ENCODE assay signal across 9 mouse cellular contexts in genomic region chr19:53556841-53557240, GRCm38 (mm10). TPM values are rescaled to one million over a fixed set of nuclear protein-coding genes. Genes with fewer than 3 reads are reported as not detected.
DNase-seq lines count a peak whose midpoint lies in the region; ATAC-seq and TF ChIP-seq lines count a peak whose summit lies in the region.
"Had no signal": no experiment of that assay in that cellular context is flagged by ENCODE, and none has a peak within 500 bp of the region (broad histone marks: within the 10 kb centered on the region; RNA-seq: fewer than 3 reads in every experiment).

No protein-coding gene starts in this region.

- H3K9me3 ChIP-seq in heart, embryonic 11.5 days (replicated peaks; ENCODE audit: control insufficient read depth, low read length), result no peaks in the 10 kb centered on the region
- H3K9me3 ChIP-seq in E14TG2a.4 (ENCODE audit: low read length), result peaks cover 11% of the 10 kb centered on the region
- no peaks in the 10 kb centered on the region for H3K9me3 ChIP-seq in limb, embryonic 14.5 days (ENCODE audit: control insufficient read depth, low read length)
- H3K9me3 ChIP-seq: forebrain, embryonic 15.5 days had no signal

- no peak for ATAC-seq in heart, embryonic 11.5 days (replicated peaks; ENCODE audit: insufficient number of reproducible peaks, low FRiP score, low TSS enrichment)
- no peak for ATAC-seq in limb, embryonic 14.5 days (ENCODE audit: low FRiP score, low read depth)
- ATAC-seq: forebrain, embryonic 15.5 days had no signal

- H3K36me3 ChIP-seq in heart, embryonic 11.5 days (ENCODE audit: control insufficient read depth, insufficient read depth, low read length), result no peaks in the 10 kb centered on the region
- H3K36me3 ChIP-seq in E14TG2a.4 (ENCODE audit: insufficient read depth, low read length), result no peaks in the 10 kb centered on the region
- H3K36me3 ChIP-seq in limb, embryonic 14.5 days (ENCODE audit: control insufficient read depth, insufficient read depth, low read length), result no peaks in the 10 kb centered on the region
- H3K36me3 ChIP-seq: forebrain, embryonic 15.5 days had no signal

- peaks cover 7% of the 10 kb centered on the region for H3K4me1 ChIP-seq in heart, embryonic 11.5 days (ENCODE audit: control insufficient read depth, insufficient read depth, low read length)
- H3K4me1 ChIP-seq in E14TG2a.4 (replicated peaks; ENCODE audit: low read depth, low read length), result peaks cover 68% of the 10 kb centered on the region
- peaks cover 29% of the 10 kb centered on the region for H3K4me1 ChIP-seq in embryonic fibroblast, embryonic 13.5 days (ENCODE audit: control insufficient read depth, insufficient read depth, low read length)
- peaks cover 11% of the 10 kb centered on the region for H3K4me1 ChIP-seq in limb, embryonic 14.5 days (ENCODE audit: control insufficient read depth, insufficient read depth, low read length)

- no peaks in the 10 kb centered on the region for H3K27me3 ChIP-seq in heart, embryonic 11.5 days (ENCODE audit: control insufficient read depth, insufficient read depth, low read length)
- no peaks in the 10 kb centered on the region for H3K27me3 ChIP-seq in E14TG2a.4 (ENCODE audit: insufficient read depth, low read length)
- no peaks in the 10 kb centered on the region for H3K27me3 ChIP-seq in limb, embryonic 14.5 days (ENCODE audit: control insufficient read depth, insufficient read depth, low read length)
- H3K27me3 ChIP-seq: forebrain, embryonic 15.5 days had no signal

- peak overlapping the region; percentile 61 for H3K4me2 ChIP-seq in heart, embryonic 11.5 days
- peak overlapping the region; percentile 45 for H3K4me2 ChIP-seq in limb, embryonic 14.5 days (replicated peaks; ENCODE audit: low read depth, low read length, severe bottlenecking)
- H3K4me2 ChIP-seq: forebrain, embryonic 15.5 days had no signal

- DNase-seq in heart, postnatal 14 days, result no peak
- DNase-seq in limb, embryonic 14.5 days (ENCODE audit: low spot score), result no peak
- DNase-seq in left cerebral cortex, adult 9 months (ENCODE audit: low spot score in 2 of 2), result no peak
- DNase-seq in left cerebral cortex, adult 2 months (ENCODE audit: extremely low spot score in 1 of 2, low spot score in 2 of 2), result no peak
- DNase-seq in cerebellum, adult 9-10 months, result no peak

- TF ChIP-seq CTCF in E14TG2a.4 (conservative IDR thresholded peaks at IDR 0.05; ENCODE audit: low read length), result no peak
- no peak for TF ChIP-seq CTCF in embryonic fibroblast, embryonic 13.5 days (IDR thresholded peaks at IDR 0.05; ENCODE audit: borderline replicate concordance, insufficient read depth, low read length)
- no peak; the same call in 1 of the 2 replicates for TF ChIP-seq CTCF in left cerebral cortex, adult 2 months (IDR thresholded peaks at IDR 0.05)

- TF ChIP-seq POLR2A in embryonic fibroblast, embryonic 13.5 days (IDR thresholded peaks at IDR 0.05; ENCODE audit: low read depth, low read length), result no peak
- TF ChIP-seq POLR2A in limb, embryonic 14.5 days (IDR thresholded peaks at IDR 0.05; ENCODE audit: borderline replicate concordance, extremely low read depth, insufficient read depth, insufficient read length), result no peak

- H3K27ac ChIP-seq in heart, embryonic 11.5 days (ENCODE audit: low read depth, low read length), result no peak overlapping the region
- H3K27ac ChIP-seq in embryonic fibroblast, embryonic 13.5 days (ENCODE audit: insufficient read depth, low read length), result peak overlapping the region; percentile 34
- no peak overlapping the region for H3K27ac ChIP-seq in limb, embryonic 14.5 days (replicated peaks; ENCODE audit: low read depth, low read length)
- H3K27ac ChIP-seq in left cerebral cortex, adult 2 months, result no peak overlapping the region
- H3K27ac ChIP-seq: forebrain, embryonic 15.5 days had no signal

- WGBS in heart, embryonic 11.5 days (ENCODE audit: insufficient replicate concordance), result 28% methylated on average over 6 of the region's 6 CpGs
- WGBS in limb, embryonic 14.5 days, result 29% methylated on average over 6 of the region's 6 CpGs

- peak overlapping the region; percentile 48; the same call in 1 of the 2 replicates for H3K9ac ChIP-seq in heart, embryonic 11.5 days (ENCODE audit: low read depth, low read length)
- no peak overlapping the region for H3K9ac ChIP-seq in limb, embryonic 14.5 days (ENCODE audit: low read depth, low read length, severe bottlenecking)
- H3K9ac ChIP-seq: forebrain, embryonic 15.5 days had no signal

- H3K4me3 ChIP-seq in heart, embryonic 11.5 days (ENCODE audit: low read depth, low read length), result peak overlapping the region; percentile 15; the same call in 1 of the 2 replicates
- H3K4me3 ChIP-seq in E14TG2a.4 (replicated peaks; ENCODE audit: low read length), result peak overlapping the region; percentile 71
- H3K4me3 ChIP-seq in embryonic fibroblast, embryonic 13.5 days (ENCODE audit: insufficient read depth, low read length), result no peak overlapping the region
- H3K4me3 ChIP-seq in limb, embryonic 14.5 days (replicated peaks; ENCODE audit: low read length), result peak overlapping the region; percentile 14
- H3K4me3 ChIP-seq in left cerebral cortex, adult 2 months, result no peak overlapping the region
- H3K4me3 ChIP-seq: forebrain, embryonic 15.5 days had no signal

- intact Hi-C loops in heart, postnatal 14 days (cut with DNase I), result no loop called here
- intact Hi-C loops in left cerebral cortex, adult 2 months (cut with DNase I), result no loop called here

RNA-seq across cellular contexts. Expression of gene Dusp5, which starts 27.9 kb away (rescaled TPM):
- polyA plus RNA-seq in heart, embryonic 11.5 days (2014; fragmentation: Nextera tagmentation; extraction: Ambion mirVana), result 9.2 and 9.4 TPM in 2 replicates
- total RNA-seq in heart, postnatal 14 days (2021), result 10 to 100 TPM in 1 of 2 experiments, 1 to 10 TPM in 1; 9.9 to 10.0 TPM
- polyA plus RNA-seq in embryonic fibroblast, embryonic 13.5 days (2011; ENCODE audit: insufficient read length, low read depth, missing spikeins), result 19.5 and 40.5 TPM in 2 replicates
- polyA plus RNA-seq in limb, embryonic 14.5 days (2012; rRNA removed), result 1.9 and 2.7 TPM in 2 replicates
- 1.1 and 2.2 TPM in 2 replicates for polyA plus RNA-seq in limb, embryonic 14.5 days (2014; fragmentation: Nextera tagmentation; extraction: Ambion mirVana)
- 10 to 100 TPM; 16.7 to 26.9 TPM for total RNA-seq in left cerebral cortex, adult 2 months (2021)

RNA-seq across cellular contexts. Expression of gene Nutf2-ps1, which starts 32.0 kb away (rescaled TPM):
- 283 and 319 TPM in 2 replicates for polyA plus RNA-seq in heart, embryonic 11.5 days (2014; fragmentation: Nextera tagmentation; extraction: Ambion mirVana)
- 10 to 100 TPM; 85.0 to 85.9 TPM for total RNA-seq in heart, postnatal 14 days (2021)
- 153 and 193 TPM in 2 replicates for polyA plus RNA-seq in embryonic fibroblast, embryonic 13.5 days (2011; ENCODE audit: insufficient read length, low read depth, missing spikeins)
- polyA plus RNA-seq in limb, embryonic 14.5 days (2012; rRNA removed), result 52.1 and 70.6 TPM in 2 replicates
- 288 and 300 TPM in 2 replicates for polyA plus RNA-seq in limb, embryonic 14.5 days (2014; fragmentation: Nextera tagmentation; extraction: Ambion mirVana)
- total RNA-seq in left cerebral cortex, adult 2 months (2021), result 10 to 100 TPM; 45.3 to 50.5 TPM

RNA-seq across cellular contexts. Expression of gene Smc3, which starts 43.4 kb away (rescaled TPM):
- polyA plus RNA-seq in heart, embryonic 11.5 days (2014; fragmentation: Nextera tagmentation; extraction: Ambion mirVana), result 53.0 and 56.0 TPM in 2 replicates
- 10 to 100 TPM; 22.1 to 22.8 TPM for total RNA-seq in heart, postnatal 14 days (2021)
- polyA plus RNA-seq in embryonic fibroblast, embryonic 13.5 days (2011; ENCODE audit: insufficient read length, low read depth, missing spikeins), result 54.2 and 67.8 TPM in 2 replicates
- 28.2 and 42.4 TPM in 2 replicates for polyA plus RNA-seq in limb, embryonic 14.5 days (2012; rRNA removed)
- polyA plus RNA-seq in limb, embryonic 14.5 days (2014; fragmentation: Nextera tagmentation; extraction: Ambion mirVana), result 60.8 and 64.5 TPM in 2 replicates
- 10 to 100 TPM; 37.6 to 39.3 TPM for total RNA-seq in left cerebral cortex, adult 2 months (2021)

Comparison
In these comparisons a context has a peak if more than half of its experiments do, and no peak if none do; other contexts are left out.
1. H3K4me3 ChIP-seq: peak in heart, embryonic 11.5 days (single experiment), E14TG2a.4 (single experiment) and limb, embryonic 14.5 days (single experiment); none in embryonic fibroblast, embryonic 13.5 days (single experiment) and left cerebral cortex, adult 2 months (single experiment).